Mouse (Mus musculus): ENCODE results near the gene Foxm1. TPM values are rescaled to one million over a fixed set of nuclear protein-coding genes. Genes with fewer than 3 reads are reported as not detected.

Foxm1 gene
- 1 to 10 TPM in 1 of 2 experiments, under 1 TPM in 1; 0.84 to 1.3 TPM for total RNA-seq (2021)
- long read RNA-seq, result 0 reads

GRCm38 (mm10) chr6:128362381-128363006 lies at the start of gene Foxm1, which contains the start of gene Rhno1:
Gene Foxm1 (plus strand): TSS chr6:128362967.
Gene Rhno1 (minus strand): TSS chr6:128362911.
- peak; percentile 58 to 82 for DNase-seq (ENCODE audit: low spot score in 2 of 2)

DNA sequence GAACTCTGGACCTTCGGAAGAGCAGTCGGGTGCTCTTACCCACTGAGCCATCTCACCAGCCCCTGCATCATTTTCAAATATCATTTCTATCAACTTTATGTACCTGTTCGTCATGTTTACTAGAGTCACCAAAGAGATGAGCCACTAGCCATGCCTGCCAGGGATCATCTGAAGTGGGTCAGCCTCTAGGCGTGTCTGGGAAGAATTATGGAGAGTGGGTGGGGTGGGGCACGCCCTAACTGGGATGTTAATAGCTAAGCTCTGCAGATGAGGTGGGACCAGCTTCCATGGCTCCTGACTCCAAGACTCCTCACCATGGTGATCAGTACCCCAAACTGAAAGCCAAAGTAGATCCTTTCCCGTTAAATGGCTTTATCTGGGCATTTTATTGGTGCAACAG lies 48.0 kb upstream of the Foxm1 start:
- DNase-seq (ENCODE audit: low spot score in 2 of 2), result no peak

DNA sequence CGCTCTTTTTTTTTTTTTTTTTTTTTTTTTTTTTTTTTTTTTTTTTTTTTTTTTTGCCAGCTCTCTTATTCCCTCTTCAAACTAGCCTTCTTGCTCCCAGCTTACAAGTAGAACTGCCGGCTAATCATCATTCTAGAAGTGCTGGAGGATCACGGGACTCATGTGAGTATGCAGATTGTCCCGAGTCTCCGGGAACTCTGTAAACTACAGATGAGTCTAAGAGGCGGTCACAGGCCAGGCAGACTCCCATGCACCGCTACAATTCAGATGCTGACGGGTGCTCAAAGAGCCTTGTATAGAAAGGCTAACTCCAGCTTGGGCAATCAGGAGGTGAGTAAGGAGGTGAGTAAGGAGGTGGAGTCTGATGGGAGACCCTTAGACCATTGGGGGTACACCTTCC lies 47.2 kb upstream of the Foxm1 start:
- no peak for DNase-seq (ENCODE audit: low spot score in 2 of 2)

- DNase-seq (ENCODE audit: low spot score in 2 of 2), result peak; percentile 30 to 88
Observed at GRCm38 (mm10) chr6:128318317-128318716, 44.5 kb upstream of the Foxm1 start.

DNA sequence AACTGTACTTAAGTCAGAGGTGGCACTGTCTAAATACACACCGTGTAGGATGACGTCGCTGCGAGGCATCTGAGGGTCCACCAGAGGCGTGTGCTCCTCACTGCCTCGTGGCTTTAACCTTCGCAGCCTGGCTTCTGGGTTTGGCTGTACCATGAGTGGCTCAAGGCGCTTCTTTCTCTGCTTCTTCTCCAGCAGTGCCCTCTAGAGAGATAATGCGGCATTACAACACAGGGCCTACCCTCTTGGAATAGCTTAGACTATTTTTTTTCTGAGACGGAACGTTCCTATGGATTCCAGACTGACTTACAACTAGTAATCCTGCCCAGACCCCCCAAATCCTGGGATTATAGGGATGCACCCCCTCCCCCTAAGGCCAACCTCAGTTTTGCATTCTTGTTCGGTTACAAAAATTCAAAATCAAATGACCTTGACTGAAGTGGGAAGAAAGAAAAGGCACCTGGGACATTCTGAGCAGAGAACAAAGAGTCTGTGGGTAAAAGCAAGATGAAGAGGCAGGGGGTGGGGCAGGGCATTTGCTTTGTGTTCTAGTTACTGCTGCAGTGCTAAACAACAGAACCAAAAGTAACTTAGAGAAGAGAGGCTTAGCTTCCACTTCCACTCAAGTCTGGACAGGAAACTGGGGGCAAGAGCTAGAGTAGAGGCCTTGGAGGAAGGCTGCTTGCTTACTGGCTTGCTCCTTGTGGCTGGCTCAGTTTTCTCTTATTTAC lies 28.2 kb upstream of the Foxm1 start:
- DNase-seq (ENCODE audit: low spot score in 2 of 2), result peak; percentile 49 to 82

DNA sequence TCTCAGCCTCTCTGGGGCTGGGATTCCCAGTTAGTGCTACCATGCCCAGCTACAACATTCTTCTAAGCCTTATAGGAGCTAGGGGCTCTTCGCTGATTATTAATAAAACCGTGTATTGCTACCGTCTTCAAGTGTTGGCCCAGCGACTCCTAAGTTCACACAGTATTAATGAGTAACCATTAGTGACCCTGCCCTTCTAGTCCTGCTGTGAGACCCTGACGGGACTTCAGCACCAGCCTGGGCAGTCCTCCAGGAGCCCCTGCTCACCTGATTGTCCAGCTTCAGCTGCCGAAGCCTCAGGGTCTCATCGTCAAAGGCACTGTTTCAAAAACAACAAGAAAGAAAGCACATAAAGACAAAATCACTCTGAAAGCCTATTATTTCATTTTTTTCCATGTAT lies 25.3 kb upstream of the Foxm1 start:
- no peak for DNase-seq (ENCODE audit: low spot score in 2 of 2)

DNA sequence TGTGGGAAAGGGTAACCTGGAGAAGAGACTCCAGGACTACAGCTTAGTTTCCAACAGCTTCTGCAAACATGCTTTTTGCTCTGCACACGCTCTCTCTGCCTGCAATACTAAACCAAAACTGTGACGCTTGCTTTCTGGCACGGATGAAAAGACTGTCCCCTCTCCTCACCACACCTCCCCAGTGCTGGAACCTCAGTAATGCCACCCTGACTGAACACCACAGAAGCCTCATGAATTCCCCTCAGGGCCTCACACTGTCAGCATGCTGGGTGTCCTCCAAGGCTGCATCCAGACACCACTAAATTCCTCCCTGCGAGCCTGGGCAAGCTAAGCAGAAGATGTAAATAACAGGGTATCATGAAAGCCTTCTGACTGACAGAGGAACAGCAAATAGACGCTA lies 23.9 kb upstream of the Foxm1 start:
- no peak for DNase-seq (ENCODE audit: low spot score in 2 of 2)

GRCm38 (mm10) chr6:128341956-128342723 lies 20.6 kb upstream of the Foxm1 start:
- DNase-seq (ENCODE audit: low spot score in 2 of 2), result no peak

DNA sequence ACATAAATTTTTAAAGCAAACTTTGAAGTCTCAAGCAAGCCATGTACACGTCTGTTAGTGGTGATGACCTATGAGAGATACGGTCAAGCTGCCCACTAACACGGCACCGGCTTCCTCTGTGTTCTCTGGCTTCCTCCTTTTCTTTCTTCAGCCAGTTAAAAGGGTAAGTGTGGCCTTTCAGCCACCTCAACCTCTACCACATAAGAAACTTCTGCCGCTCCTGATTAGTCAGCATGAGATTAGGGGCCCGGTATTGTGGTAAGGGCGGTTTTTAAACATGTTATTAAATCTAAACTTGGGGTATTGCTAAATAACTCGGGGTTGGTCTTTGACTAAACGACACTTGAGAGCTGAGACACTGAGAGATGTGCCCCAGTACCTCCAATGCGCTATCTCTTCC lies 17.1 kb upstream of the Foxm1 start:
- no peak for DNase-seq (ENCODE audit: low spot score in 2 of 2)

- DNase-seq (ENCODE audit: low spot score in 2 of 2), result peak in 1 of 2 experiments; percentile 58
Observed at GRCm38 (mm10) chr6:128346782-128347181, 16.0 kb upstream of the Foxm1 start.

GRCm38 (mm10) chr6:128349711-128350110 lies 13.1 kb upstream of the Foxm1 start:
- DNase-seq (ENCODE audit: low spot score in 2 of 2), result peak in 1 of 2 experiments; percentile 48

DNA sequence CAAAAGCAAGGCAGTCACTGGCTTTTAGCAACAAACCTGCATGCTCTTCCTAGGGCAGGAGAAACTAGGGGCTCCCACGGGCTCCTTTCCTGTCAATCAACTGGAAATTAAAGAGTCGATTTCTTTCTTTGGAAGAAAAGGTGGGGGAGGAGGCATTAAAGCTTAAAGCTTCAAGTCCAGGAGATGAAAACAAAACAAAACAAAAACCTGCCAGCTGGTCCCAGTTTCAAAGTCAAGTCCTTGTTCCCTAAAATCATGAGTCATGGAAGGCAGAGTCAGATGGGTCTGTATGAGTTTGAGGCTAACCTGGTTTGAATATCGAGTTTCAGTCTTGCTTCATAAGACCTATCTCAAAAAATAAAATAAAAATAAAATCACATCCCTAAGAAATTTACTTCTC lies 8.6 kb upstream of the Foxm1 start:
- no peak for DNase-seq (ENCODE audit: low spot score in 2 of 2)

DNA sequence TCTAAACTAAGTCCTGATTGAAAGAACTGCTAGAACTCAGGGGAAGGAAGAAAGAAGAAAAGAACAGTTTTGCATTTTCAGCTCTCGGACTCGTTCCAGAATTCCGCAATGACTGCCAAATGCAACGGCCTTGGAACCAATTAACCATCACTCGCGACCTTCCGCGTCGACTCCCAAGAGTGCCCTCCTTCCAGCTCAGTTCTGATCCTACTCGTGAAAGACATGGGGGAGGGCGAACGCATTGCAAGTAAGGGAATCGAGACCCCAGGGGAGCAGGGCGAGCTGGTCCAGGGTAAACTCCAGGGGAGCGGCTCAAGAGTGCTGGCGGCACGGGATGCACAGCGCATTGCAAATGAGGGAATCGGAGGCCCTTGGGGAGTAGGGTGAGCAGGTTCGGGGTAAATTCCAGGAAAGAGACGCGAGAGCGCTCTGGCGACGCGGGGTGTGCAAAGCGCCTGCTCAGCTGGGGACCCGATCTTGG lies 7.5 kb upstream of the Foxm1 start:
- peak; percentile 42 to 68 for DNase-seq (ENCODE audit: low spot score in 2 of 2)

GRCm38 (mm10) chr6:128355726-128356416 lies 6.9 kb upstream of the Foxm1 start, which contains the start of gene Tulp3:
Gene Tulp3 (minus strand): TSS chr6:128355851.
- peak; percentile 96 to 98 for DNase-seq (ENCODE audit: low spot score in 2 of 2)

DNA sequence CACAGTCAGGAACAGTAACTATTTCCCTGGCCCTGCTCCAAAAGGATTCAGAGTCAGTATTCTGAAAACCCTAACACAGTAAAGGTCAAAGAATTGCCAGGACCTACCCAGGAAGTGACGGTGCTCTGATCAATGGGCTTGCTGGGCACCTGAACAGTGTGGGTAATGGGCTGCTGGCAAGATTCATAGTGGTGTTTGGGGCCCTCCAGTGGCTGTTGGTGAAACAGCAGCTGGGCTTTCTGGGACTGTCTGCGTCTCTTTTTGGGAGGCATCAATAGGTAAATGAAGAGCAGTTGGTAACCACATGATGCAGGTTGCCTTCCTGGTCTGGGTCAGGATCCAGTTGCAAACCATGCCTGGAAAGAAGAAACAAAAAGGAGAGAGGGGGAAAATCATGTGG lies 3.8 kb upstream of the Foxm1 start:
- DNase-seq (ENCODE audit: low spot score in 2 of 2), result peak; percentile 51 to 88

GRCm38 (mm10) chr6:128361901-128362300 lies 866 bp upstream of the Foxm1 start:
- DNase-seq (ENCODE audit: low spot score in 2 of 2), result no peak

GRCm38 (mm10) chr6:128363007-128363825 lies 449 bp downstream of the Foxm1 start:
- DNase-seq (ENCODE audit: low spot score in 2 of 2), result no peak

- DNase-seq (ENCODE audit: low spot score in 2 of 2), result no peak
Observed at GRCm38 (mm10) chr6:128364721-128365120, 2.0 kb downstream of the Foxm1 start.

DNA sequence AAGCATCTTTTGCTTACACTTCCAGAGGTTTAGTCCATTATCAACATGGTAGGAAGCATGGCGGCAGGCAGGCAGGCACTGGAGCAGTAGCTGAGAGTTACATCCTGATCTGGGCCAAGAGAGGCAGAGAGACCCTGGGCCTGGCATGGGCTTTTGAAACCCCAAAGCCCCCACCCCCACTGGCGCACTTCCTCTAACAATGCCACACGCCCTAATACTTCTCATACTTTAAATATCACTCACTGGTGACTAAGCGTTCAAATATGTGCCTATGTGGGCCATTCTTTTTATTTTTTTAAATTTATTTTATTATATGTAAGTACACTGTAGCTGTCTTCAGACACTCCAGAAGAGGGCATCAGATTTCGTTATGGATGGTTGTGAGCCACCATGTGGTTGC lies 3.7 kb downstream of the Foxm1 start:
- no peak for DNase-seq (ENCODE audit: low spot score in 2 of 2)

DNA sequence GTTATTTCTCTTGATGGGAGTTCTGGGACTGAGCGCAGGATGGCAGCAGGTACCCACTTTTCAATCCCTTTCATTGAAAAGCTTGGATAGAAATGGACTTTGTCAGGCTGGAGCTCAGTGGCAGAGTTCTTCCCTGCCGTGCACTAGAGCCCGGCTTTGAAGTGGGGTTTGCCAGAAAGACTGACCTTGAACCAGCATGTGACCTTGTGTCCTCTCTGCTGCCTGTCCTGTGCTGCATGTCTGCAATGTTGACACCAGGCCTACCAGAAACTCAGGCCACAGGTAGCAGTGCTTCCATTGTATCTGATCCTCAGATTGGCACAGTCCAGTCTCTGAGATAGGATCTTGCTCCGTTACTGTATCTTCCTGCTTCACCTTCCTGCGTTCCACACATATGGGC lies 7.3 kb downstream of the Foxm1 start:
- no peak for DNase-seq (ENCODE audit: low spot score in 2 of 2)
